ENCODE assay signal across 38 mouse cellular contexts in genomic region chr9:78363374-78363773, GRCm38 (mm10). TPM values are rescaled to one million over a fixed set of nuclear protein-coding genes. Genes with fewer than 3 reads are reported as not detected.
A peak's percentile ranks its signal among the peaks of the same experiment; 100 is the strongest.
DNase-seq lines count a peak whose midpoint lies in the region; ATAC-seq and TF ChIP-seq lines count a peak whose summit lies in the region.
"Had no signal": no experiment of that assay in that cellular context is flagged by ENCODE, and none has a peak within 500 bp of the region (broad histone marks: within the 10 kb centered on the region; RNA-seq: fewer than 3 reads in every experiment).

No protein-coding gene starts in this region.

- H3K36me3 ChIP-seq in lung, embryonic 14.5 days (ENCODE audit: insufficient read depth): no peaks in the 10 kb centered on the region
- H3K36me3 ChIP-seq in E14TG2a.4 (ENCODE audit: insufficient read depth, low read length): no peaks in the 10 kb centered on the region
- H3K36me3 ChIP-seq in hindbrain, postnatal 0 days (ENCODE audit: insufficient read depth, low read length): no peaks in the 10 kb centered on the region
- no peaks in the 10 kb centered on the region for H3K36me3 ChIP-seq in hindbrain, embryonic 13.5 days
- H3K36me3 ChIP-seq in hindbrain, embryonic 14.5 days (replicated peaks; ENCODE audit: control insufficient read depth, insufficient read depth): no peaks in the 10 kb centered on the region
- H3K36me3 ChIP-seq: forebrain, embryonic 10.5 days; hindbrain, embryonic 10.5 days; hindbrain, embryonic 15.5 days; intestine, embryonic 15.5 days had no signal

- peak; percentile 37 for DNase-seq in lung, embryonic 14.5 days
- no peak for DNase-seq in lung, postnatal 14 days
- no peak for DNase-seq in hindbrain, postnatal 0 days (ENCODE audit: low spot score)
- DNase-seq in hindbrain, embryonic 14.5 days (ENCODE audit: low spot score): no peak
- DNase-seq: adrenal gland, adult 2 months; adrenal gland, postnatal 14 days; cerebellum, adult 11 months; cerebellum, adult 2 months; cerebellum, adult 9-11 months; cerebellum, postnatal 25 days; embryo, embryonic 11 days; forebrain, postnatal 0 days; gastrocnemius, adult 2 months; gastrocnemius, postnatal 14 days; heart, adult 2 months; kidney, adult 11 months had no signal

- no peaks in the 10 kb centered on the region for H3K4me1 ChIP-seq in lung, embryonic 14.5 days (ENCODE audit: insufficient read depth)
- peaks cover 77% of the 10 kb centered on the region for H3K4me1 ChIP-seq in E14TG2a.4 (replicated peaks; ENCODE audit: low read depth, low read length)
- H3K4me1 ChIP-seq in hindbrain, postnatal 0 days (ENCODE audit: insufficient read depth, low read length): no peaks in the 10 kb centered on the region
- H3K4me1 ChIP-seq in hindbrain, embryonic 13.5 days (replicated peaks): no peaks in the 10 kb centered on the region
- H3K4me1 ChIP-seq in hindbrain, embryonic 14.5 days (replicated peaks; ENCODE audit: control insufficient read depth, insufficient read depth, low read length): no peaks in the 10 kb centered on the region
- H3K4me1 ChIP-seq: hindbrain, embryonic 10.5 days; hindbrain, embryonic 15.5 days; intestine, embryonic 15.5 days had no signal

- TF ChIP-seq CTCF in lung, embryonic 14.5 days (IDR thresholded peaks at IDR 0.05; ENCODE audit: low read depth): no peak
- no peak for TF ChIP-seq CTCF in E14TG2a.4 (conservative IDR thresholded peaks at IDR 0.05; ENCODE audit: low read length)
- no peak for TF ChIP-seq CTCF in hindbrain, postnatal 0 days (IDR thresholded peaks at IDR 0.05; ENCODE audit: low read depth)

- no peaks in the 10 kb centered on the region for H3K9me3 ChIP-seq in lung, embryonic 14.5 days (ENCODE audit: low read depth, low read length)
- H3K9me3 ChIP-seq in E14TG2a.4 (ENCODE audit: low read length): no peaks in the 10 kb centered on the region
- H3K9me3 ChIP-seq in hindbrain, postnatal 0 days (ENCODE audit: low read length): no peaks in the 10 kb centered on the region
- no peaks in the 10 kb centered on the region for H3K9me3 ChIP-seq in hindbrain, embryonic 13.5 days
- H3K9me3 ChIP-seq in hindbrain, embryonic 14.5 days (ENCODE audit: control insufficient read depth, low read length): no peaks in the 10 kb centered on the region
- H3K9me3 ChIP-seq: forebrain, embryonic 10.5 days; hindbrain, embryonic 10.5 days; hindbrain, embryonic 15.5 days; intestine, embryonic 15.5 days had no signal

- 47% methylated on average over 6 of the region's 6 CpGs for WGBS in lung, embryonic 14.5 days
- 72% methylated on average over 6 of the region's 6 CpGs for WGBS in hindbrain, postnatal 0 days
- 79% methylated on average over 6 of the region's 6 CpGs for WGBS in hindbrain, embryonic 13.5 days
- 77% methylated on average over 6 of the region's 6 CpGs for WGBS in hindbrain, embryonic 14.5 days

- H3K4me2 ChIP-seq in lung, embryonic 14.5 days: no peak overlapping the region
- no peak overlapping the region for H3K4me2 ChIP-seq in hindbrain, postnatal 0 days (ENCODE audit: low read depth, low read length)
- no peak overlapping the region for H3K4me2 ChIP-seq in hindbrain, embryonic 13.5 days
- no peak overlapping the region for H3K4me2 ChIP-seq in hindbrain, embryonic 14.5 days (replicated peaks)
- H3K4me2 ChIP-seq: heart, embryonic 11.5 days; hindbrain, embryonic 15.5 days; intestine, embryonic 15.5 days had no signal

- no peak overlapping the region for H3K9ac ChIP-seq in lung, embryonic 14.5 days
- H3K9ac ChIP-seq in hindbrain, postnatal 0 days (replicated peaks; ENCODE audit: low read length): no peak overlapping the region
- H3K9ac ChIP-seq in hindbrain, embryonic 13.5 days: no peak overlapping the region
- no peak overlapping the region for H3K9ac ChIP-seq in hindbrain, embryonic 14.5 days
- H3K9ac ChIP-seq: forebrain, postnatal 0 days; hindbrain, embryonic 15.5 days; intestine, embryonic 15.5 days had no signal

- H3K27ac ChIP-seq in lung, embryonic 14.5 days (ENCODE audit: low read depth): no peak overlapping the region
- H3K27ac ChIP-seq in hindbrain, postnatal 0 days: no peak overlapping the region
- no peak overlapping the region for H3K27ac ChIP-seq in hindbrain, embryonic 13.5 days
- H3K27ac ChIP-seq in hindbrain, embryonic 14.5 days: no peak overlapping the region
- H3K27ac ChIP-seq: forebrain, embryonic 10.5 days; gastrocnemius, adult 2 months; heart, adult 2 months; hindbrain, embryonic 10.5 days; hindbrain, embryonic 15.5 days; intestine, embryonic 15.5 days had no signal

- no peak for ATAC-seq in lung, embryonic 14.5 days (ENCODE audit: insufficient read depth)
- ATAC-seq in common myeloid progenitor, adult 5-6 weeks (replicated peaks; ENCODE audit: low read depth, poor library complexity, severe bottlenecking): peak; percentile 85
- peak; percentile 63 for ATAC-seq in megakaryocyte progenitor cell, adult 5-6 weeks (replicated peaks; ENCODE audit: poor library complexity)
- no peak for ATAC-seq in hindbrain, postnatal 0 days
- no peak for ATAC-seq in hindbrain, embryonic 13.5 days (ENCODE audit: low FRiP score)
- ATAC-seq in hindbrain, embryonic 14.5 days (ENCODE audit: low FRiP score): no peak
- ATAC-seq: CD4-positive, CD25-positive, alpha-beta regulatory T cell, adult 4 months; forebrain, embryonic 14.5 days; forebrain, postnatal 0 days; intestine, embryonic 15.5 days had no signal

- H3K4me3 ChIP-seq in lung, embryonic 14.5 days (ENCODE audit: low read depth, low read length): no peak overlapping the region
- H3K4me3 ChIP-seq in E14TG2a.4 (replicated peaks; ENCODE audit: low read length): peak overlapping the region; percentile 46; the same call in 1 of the 2 replicates
- no peak overlapping the region for H3K4me3 ChIP-seq in hindbrain, postnatal 0 days (ENCODE audit: low read length)
- H3K4me3 ChIP-seq in hindbrain, embryonic 13.5 days: no peak overlapping the region
- no peak overlapping the region for H3K4me3 ChIP-seq in hindbrain, embryonic 14.5 days (replicated peaks; ENCODE audit: low read length)
- H3K4me3 ChIP-seq: forebrain, embryonic 10.5 days; gastrocnemius, adult 2 months; heart, adult 2 months; hindbrain, embryonic 10.5 days; hindbrain, embryonic 15.5 days; intestine, embryonic 15.5 days had no signal

- H3K27me3 ChIP-seq in lung, embryonic 14.5 days (ENCODE audit: insufficient read depth, low read length): no peaks in the 10 kb centered on the region
- H3K27me3 ChIP-seq in E14TG2a.4 (ENCODE audit: insufficient read depth, low read length): no peaks in the 10 kb centered on the region
- H3K27me3 ChIP-seq in hindbrain, postnatal 0 days (ENCODE audit: insufficient read depth, low read length): no peaks in the 10 kb centered on the region
- H3K27me3 ChIP-seq in hindbrain, embryonic 13.5 days: no peaks in the 10 kb centered on the region
- no peaks in the 10 kb centered on the region for H3K27me3 ChIP-seq in hindbrain, embryonic 14.5 days (ENCODE audit: control insufficient read depth, insufficient read depth, low read length)
- H3K27me3 ChIP-seq: hindbrain, embryonic 15.5 days; intestine, embryonic 15.5 days had no signal

RNA-seq across cellular contexts. Expression of gene Dppa5a, which starts 4.6 kb away (rescaled TPM):
- not detected in 2 replicates for polyA plus RNA-seq in lung, embryonic 14.5 days (2014; fragmentation: Nextera tagmentation; extraction: Ambion mirVana)
- not detected in 2 replicates for total RNA-seq in common myeloid progenitor, adult 5-6 weeks (2017)
- total RNA-seq in megakaryocyte progenitor cell, adult 5-6 weeks (2015): not detected in 2 replicates
- total RNA-seq in megakaryocyte progenitor cell, adult 5-6 weeks (2017): not detected in 2 replicates
- total RNA-seq in hindbrain, postnatal 0 days (2014; rRNA removed): 1.4 and 1.8 TPM in 2 replicates
- 5.8 and 6.2 TPM in 2 replicates for polyA plus RNA-seq in hindbrain, postnatal 0 days (2015; fragmentation: Nextera tagmentation; extraction: Ambion mirVana)
- polyA plus RNA-seq in hindbrain, embryonic 13.5 days (2015; fragmentation: Nextera tagmentation; extraction: Ambion mirVana): 2.4 and 3.1 TPM in 2 replicates
- polyA plus RNA-seq in hindbrain, embryonic 14.5 days (2014; fragmentation: Nextera tagmentation; extraction: Ambion mirVana): 4.5 and 6.0 TPM in 2 replicates
- total RNA-seq: adrenal gland, adult 2 months; adrenal gland, postnatal 14 days; adrenal gland, postnatal 4 days; gastrocnemius, adult 2 months; gastrocnemius, postnatal 14 days; gastrocnemius, postnatal 4 days; heart, adult 2 months; heart, postnatal 25 days; MEL had no signal
- polyA plus RNA-seq: adrenal gland, adult 2 months; CD4-positive, CD25-positive, alpha-beta regulatory T cell, adult 4 months; cortical plate, adult 2 months; embryonic facial prominence, embryonic 11.5 days; embryonic facial prominence, embryonic 14.5 days; forebrain, embryonic 10.5 days; heart, adult 2 months; heart, embryonic 11.5 days; heart, embryonic 14.5 days; heart, postnatal 0 days; intestine, embryonic 15.5 days had no signal

RNA-seq across cellular contexts. Expression of gene Gsta2, which starts 7.8 kb away (rescaled TPM):
- polyA plus RNA-seq in lung, embryonic 14.5 days (2014; fragmentation: Nextera tagmentation; extraction: Ambion mirVana): 0.21 TPM in 1 of 2 replicates, not detected in the other
- total RNA-seq in common myeloid progenitor, adult 5-6 weeks (2017): not detected in 2 replicates
- not detected in 2 replicates for total RNA-seq in megakaryocyte progenitor cell, adult 5-6 weeks (2015)
- total RNA-seq in megakaryocyte progenitor cell, adult 5-6 weeks (2017): not detected in 2 replicates
- total RNA-seq in hindbrain, postnatal 0 days (2014; rRNA removed): not detected in 2 replicates
- polyA plus RNA-seq in hindbrain, postnatal 0 days (2015; fragmentation: Nextera tagmentation; extraction: Ambion mirVana): not detected in 2 replicates
- not detected in 2 replicates for polyA plus RNA-seq in hindbrain, embryonic 13.5 days (2015; fragmentation: Nextera tagmentation; extraction: Ambion mirVana)
- polyA plus RNA-seq in hindbrain, embryonic 14.5 days (2014; fragmentation: Nextera tagmentation; extraction: Ambion mirVana): not detected in 2 replicates
- total RNA-seq: forebrain, postnatal 0 days; gastrocnemius, adult 2 months; gastrocnemius, postnatal 14 days; gastrocnemius, postnatal 4 days; MEL had no signal
- polyA plus RNA-seq: adrenal gland, adult 2 months; CD4-positive, CD25-positive, alpha-beta regulatory T cell, adult 4 months; cerebellum, adult 2 months; embryonic facial prominence, embryonic 11.5 days; forebrain, embryonic 10.5 days; forebrain, embryonic 14.5 days; forebrain, postnatal 0 days; frontal cortex, adult 2 months; heart, embryonic 11.5 days; heart, embryonic 14.5 days; heart, postnatal 0 days; hindbrain, embryonic 10.5 days; hindbrain, embryonic 15.5 days had no signal

RNA-seq across cellular contexts. Expression of gene Ooep, which starts 15.2 kb away (rescaled TPM):
- polyA plus RNA-seq in lung, embryonic 14.5 days (2014; fragmentation: Nextera tagmentation; extraction: Ambion mirVana): 1.7 and 2.9 TPM in 2 replicates
- total RNA-seq in common myeloid progenitor, adult 5-6 weeks (2017): not detected in 2 replicates
- not detected in 2 replicates for total RNA-seq in megakaryocyte progenitor cell, adult 5-6 weeks (2015)
- not detected in 2 replicates for total RNA-seq in megakaryocyte progenitor cell, adult 5-6 weeks (2017)
- total RNA-seq in hindbrain, postnatal 0 days (2014; rRNA removed): 1.7 and 2.9 TPM in 2 replicates
- polyA plus RNA-seq in hindbrain, postnatal 0 days (2015; fragmentation: Nextera tagmentation; extraction: Ambion mirVana): 4.5 and 4.7 TPM in 2 replicates
- 5.5 and 7.9 TPM in 2 replicates for polyA plus RNA-seq in hindbrain, embryonic 13.5 days (2015; fragmentation: Nextera tagmentation; extraction: Ambion mirVana)
- 5.0 and 6.5 TPM in 2 replicates for polyA plus RNA-seq in hindbrain, embryonic 14.5 days (2014; fragmentation: Nextera tagmentation; extraction: Ambion mirVana)
- total RNA-seq: adrenal gland, adult 2 months; adrenal gland, postnatal 14 days; gastrocnemius, adult 2 months; heart, adult 2 months; heart, postnatal 25 days; MEL had no signal
- polyA plus RNA-seq: adrenal gland, adult 2 months; CD4-positive, CD25-positive, alpha-beta regulatory T cell, adult 4 months; heart, adult 2 months had no signal

RNA-seq across cellular contexts. Expression of gene Ddx43, which starts 32.2 kb away (rescaled TPM):
- polyA plus RNA-seq in lung, embryonic 14.5 days (2014; fragmentation: Nextera tagmentation; extraction: Ambion mirVana): 0.14 and 0.18 TPM in 2 replicates
- total RNA-seq in common myeloid progenitor, adult 5-6 weeks (2017): 0.37 and 0.82 TPM in 2 replicates
- total RNA-seq in megakaryocyte progenitor cell, adult 5-6 weeks (2015): not detected in 2 replicates
- 0.07 and 0.29 TPM in 2 replicates for total RNA-seq in megakaryocyte progenitor cell, adult 5-6 weeks (2017)
- 0.72 TPM in 1 of 2 replicates, not detected in the other for total RNA-seq in hindbrain, postnatal 0 days (2014; rRNA removed)
- 0.38 and 0.59 TPM in 2 replicates for polyA plus RNA-seq in hindbrain, postnatal 0 days (2015; fragmentation: Nextera tagmentation; extraction: Ambion mirVana)
- 0.28 and 0.31 TPM in 2 replicates for polyA plus RNA-seq in hindbrain, embryonic 13.5 days (2015; fragmentation: Nextera tagmentation; extraction: Ambion mirVana)
- polyA plus RNA-seq in hindbrain, embryonic 14.5 days (2014; fragmentation: Nextera tagmentation; extraction: Ambion mirVana): 0.40 and 0.75 TPM in 2 replicates
- total RNA-seq: adrenal gland, adult 2 months; adrenal gland, postnatal 14 days; gastrocnemius, adult 2 months; gastrocnemius, postnatal 14 days; heart, adult 2 months; heart, postnatal 25 days had no signal
- polyA plus RNA-seq: C2C12; embryonic facial prominence, embryonic 11.5 days; heart, adult 2 months; heart, embryonic 11.5 days; heart, postnatal 0 days had no signal

RNA-seq across cellular contexts. Expression of gene Omt2b, which starts 36.0 kb away (rescaled TPM):
- not detected in 2 replicates for polyA plus RNA-seq in lung, embryonic 14.5 days (2014; fragmentation: Nextera tagmentation; extraction: Ambion mirVana)
- not detected in 2 replicates for total RNA-seq in common myeloid progenitor, adult 5-6 weeks (2017)
- total RNA-seq in megakaryocyte progenitor cell, adult 5-6 weeks (2015): not detected in 2 replicates
- not detected in 2 replicates for total RNA-seq in megakaryocyte progenitor cell, adult 5-6 weeks (2017)
- not detected in 2 replicates for total RNA-seq in hindbrain, postnatal 0 days (2014; rRNA removed)
- polyA plus RNA-seq in hindbrain, postnatal 0 days (2015; fragmentation: Nextera tagmentation; extraction: Ambion mirVana): not detected in 2 replicates
- polyA plus RNA-seq in hindbrain, embryonic 13.5 days (2015; fragmentation: Nextera tagmentation; extraction: Ambion mirVana): not detected in 2 replicates
- not detected in 2 replicates for polyA plus RNA-seq in hindbrain, embryonic 14.5 days (2014; fragmentation: Nextera tagmentation; extraction: Ambion mirVana)
- total RNA-seq: adrenal gland, adult 2 months; adrenal gland, postnatal 14 days; adrenal gland, postnatal 4 days; forebrain, postnatal 0 days; gastrocnemius, adult 2 months; gastrocnemius, postnatal 14 days; gastrocnemius, postnatal 4 days; heart, adult 2 months; heart, postnatal 25 days; MEL had no signal
- polyA plus RNA-seq: adrenal gland, adult 2 months; C2C12; CD4-positive, CD25-positive, alpha-beta regulatory T cell, adult 4 months; cerebellum, adult 2 months; cortical plate, adult 2 months; embryonic facial prominence, embryonic 11.5 days; embryonic facial prominence, embryonic 14.5 days; forebrain, embryonic 10.5 days; forebrain, embryonic 14.5 days; forebrain, postnatal 0 days; frontal cortex, adult 2 months; heart, adult 2 months; heart, embryonic 11.5 days; heart, embryonic 14.5 days; heart, postnatal 0 days; hindbrain, embryonic 10.5 days; hindbrain, embryonic 15.5 days; intestine, embryonic 15.5 days had no signal

Comparison
In these comparisons a context has a peak if more than half of its experiments do, and no peak if none do; other contexts are left out.
1. ATAC-seq: peak in common myeloid progenitor, adult 5-6 weeks (single experiment) and megakaryocyte progenitor cell, adult 5-6 weeks (single experiment); none in lung, embryonic 14.5 days (single experiment), hindbrain, postnatal 0 days (single experiment), hindbrain, embryonic 13.5 days (single experiment) and hindbrain, embryonic 14.5 days (single experiment).